Mouse (Mus musculus) layer of hippocampus, adult 18-20 months (tissue): ENCODE data around the gene Rwdd2a. TPM values are rescaled to one million over a fixed set of nuclear protein-coding genes. Genes with fewer than 3 reads are reported as not detected.

Source experiments
- DNase-seq, 2 experiments: peaks; one replicate each; pipeline ENCODE4 v3.0.0; 2022; ENCODE audit warnings: low spot score in 2 of 2
- long read RNA-seq: library from polyadenylated mRNA; stranded (forward); transcript quantifications from one replicate; pipeline ENCODE4 v2.0.0, GENCODE M21; 2021
- total RNA-seq, 2 experiments: library from RNA; stranded (reverse); gene quantifications; 2 replicates each; pipeline ENCODE4 v1.2.3; 2021

Gene Rwdd2a
- 10 to 100 TPM; 27.5 to 30.3 TPM for total RNA-seq
- long read RNA-seq, transcript Rwdd2a-201 (3 exons, 1,355 nt), result minor isoform, 9 of 27 reads
- long read RNA-seq, transcript Rwdd2a-203 (3 exons, 1,054 nt), result major isoform, 16 of 27 reads
- long read RNA-seq, partial matches to known transcripts, result 0 of 27 reads
- long read RNA-seq, other reads (novel, unspliced or antisense), result 2 of 27 reads

GRCm38 (mm10) chr9:86571540-86572135, at the start of gene Rwdd2a, which contains the start of gene Pgm3:
Rwdd2a (plus strand) TSS chr9:86571991.
Pgm3 (minus strand) TSS chr9:86571842.
- peak; percentile 96 to 97 for DNase-seq

DNA sequence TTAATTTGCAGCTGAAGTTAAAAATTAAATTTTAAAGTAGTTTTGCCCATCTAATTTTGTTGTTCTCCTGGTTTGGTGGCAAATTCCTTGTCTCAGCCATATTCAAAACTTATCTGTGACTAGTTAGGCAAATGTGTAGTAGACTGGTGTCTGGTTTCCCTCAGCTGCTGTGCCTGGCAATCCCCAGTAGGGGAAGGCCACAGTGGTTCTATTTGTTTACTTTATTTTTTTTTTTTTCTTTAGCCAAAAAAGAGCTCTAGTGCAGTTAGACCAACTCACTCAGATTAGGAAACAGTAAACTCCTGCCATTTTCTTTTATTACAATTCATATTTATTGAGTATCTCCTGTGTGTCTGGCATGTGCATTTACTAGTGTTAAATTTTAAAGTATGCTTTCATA, 49.5 kb upstream of the Rwdd2a start:
- DNase-seq, result no peak

GRCm38 (mm10) chr9:86525600-86525999, 46.2 kb upstream of the Rwdd2a start:
- no peak for DNase-seq

GRCm38 (mm10) chr9:86534071-86534470, 37.7 kb upstream of the Rwdd2a start:
- no peak for DNase-seq

- no peak for DNase-seq
Observed at GRCm38 (mm10) chr9:86543451-86543850, 28.3 kb upstream of the Rwdd2a start.

GRCm38 (mm10) chr9:86544559-86544958, 27.2 kb upstream of the Rwdd2a start:
- DNase-seq, result no peak

DNA sequence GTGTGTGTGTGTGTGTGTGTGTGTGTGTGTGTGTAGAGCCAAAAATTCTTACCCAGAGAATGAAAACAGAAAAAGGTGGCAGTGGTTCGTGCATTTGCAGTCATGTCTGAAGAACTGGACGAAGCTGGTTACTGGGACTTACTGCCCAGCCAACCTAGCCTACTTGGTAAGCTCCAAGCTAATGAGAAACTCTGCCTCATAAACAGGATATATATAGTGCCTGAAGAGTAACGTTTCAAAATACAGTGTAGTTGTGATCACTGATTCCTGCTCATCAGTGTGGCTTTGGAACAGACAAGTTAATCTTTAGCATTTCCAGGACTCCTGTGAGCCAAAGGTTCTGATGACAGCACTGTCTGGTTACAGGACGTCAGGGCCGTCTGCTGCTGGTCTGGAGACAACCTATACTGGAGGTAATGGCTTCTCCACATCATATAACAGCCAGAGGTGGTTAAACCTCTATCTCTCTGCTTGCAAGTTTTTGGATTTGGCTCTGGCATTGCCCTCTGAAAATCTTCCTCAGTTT, 22.1 kb upstream of the Rwdd2a start:
- DNase-seq, result no peak

- no peak for DNase-seq
Observed at GRCm38 (mm10) chr9:86550717-86551116, 21.1 kb upstream of the Rwdd2a start.

GRCm38 (mm10) chr9:86553886-86554285, 17.9 kb upstream of the Rwdd2a start:
- no peak for DNase-seq

- peak in 1 of 2 experiments; percentile 50 for DNase-seq
Observed at GRCm38 (mm10) chr9:86554641-86555040, 17.1 kb upstream of the Rwdd2a start.

DNA sequence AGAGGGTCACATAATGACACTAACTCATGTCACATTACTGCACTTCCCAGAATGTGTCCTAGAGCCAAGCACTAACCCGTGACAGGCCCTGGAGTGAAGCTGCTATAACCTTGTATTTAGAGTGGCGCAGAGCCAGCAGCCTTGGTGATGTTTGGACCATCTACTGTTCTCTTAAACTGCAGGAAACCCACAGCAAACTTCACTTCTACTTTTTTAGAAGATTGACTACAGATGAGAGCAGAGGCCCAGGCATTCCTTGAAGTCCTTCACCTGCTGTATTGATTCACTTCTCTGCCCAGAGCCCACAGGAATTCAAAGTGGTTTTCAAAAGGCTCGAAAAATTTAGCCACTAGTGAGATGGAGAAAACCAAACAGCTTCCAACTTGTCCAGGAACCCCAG, 11.2 kb upstream of the Rwdd2a start:
- DNase-seq, result no peak

- no peak for DNase-seq
Observed at GRCm38 (mm10) chr9:86569314-86569910, 2.4 kb upstream of the Rwdd2a start.

GRCm38 (mm10) chr9:86570261-86570890, 1.4 kb upstream of the Rwdd2a start:
- DNase-seq, result no peak

- no peak for DNase-seq
Observed at GRCm38 (mm10) chr9:86570946-86571345, 845 bp upstream of the Rwdd2a start.

GRCm38 (mm10) chr9:86572196-86572595, 405 bp downstream of the Rwdd2a start:
- DNase-seq, result peak in 1 of 2 experiments; percentile 27

GRCm38 (mm10) chr9:86572636-86573291, 973 bp downstream of the Rwdd2a start:
- peak; percentile 52 to 91 for DNase-seq

GRCm38 (mm10) chr9:86573616-86574303, 2.0 kb downstream of the Rwdd2a start:
- no peak for DNase-seq

GRCm38 (mm10) chr9:86575178-86575577, 3.4 kb downstream of the Rwdd2a start:
- no peak for DNase-seq

DNA sequence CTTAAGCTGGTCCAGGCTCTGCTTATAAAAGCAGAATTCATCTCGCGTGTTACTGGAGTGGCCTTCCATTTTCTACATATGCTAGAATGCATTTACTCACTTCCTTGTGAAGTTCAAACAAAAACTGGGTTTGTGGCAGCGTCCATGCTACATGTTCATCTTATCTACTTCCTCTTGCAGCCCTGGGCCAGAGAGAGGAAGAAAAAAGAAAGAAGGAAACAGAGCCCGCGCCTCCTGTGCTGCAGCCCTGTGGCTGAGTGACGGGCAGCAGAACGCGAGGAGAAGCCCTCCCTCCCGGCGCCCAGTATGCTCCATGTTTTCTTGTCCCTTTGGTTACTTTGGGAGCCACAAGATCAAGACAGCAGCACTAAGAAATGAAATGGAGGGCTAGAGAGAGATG, 7.9 kb downstream of the Rwdd2a start:
- no peak for DNase-seq

DNA sequence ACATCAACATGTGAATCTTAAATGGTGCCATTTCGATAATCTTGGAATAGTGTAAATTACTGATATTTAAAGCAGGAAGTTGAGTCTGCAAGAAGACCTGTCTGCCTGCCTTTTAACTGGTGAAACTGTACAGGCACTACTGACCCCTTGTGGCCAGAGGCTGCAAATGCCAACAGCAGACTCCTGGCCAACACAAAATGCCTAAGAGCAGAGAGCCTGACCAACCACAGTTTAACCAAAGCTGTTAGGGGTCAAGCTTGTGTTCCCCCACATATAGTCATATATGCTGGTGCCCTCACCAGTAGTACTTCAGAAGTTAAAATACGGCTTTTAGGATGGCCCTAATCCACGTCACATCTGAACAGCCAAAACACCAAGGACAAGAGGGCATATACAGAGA, 11.9 kb downstream of the Rwdd2a start:
- DNase-seq, result peak; percentile 52 to 83
